Mouse (Mus musculus): ENCODE measurements around the gene Speer1. TPM values are rescaled to one million over a fixed set of nuclear protein-coding genes. Genes with fewer than 3 reads are reported as not detected.

The Speer1 gene
- polyA plus RNA-seq (2012; rRNA removed) = not detected in 2 replicates

DNA sequence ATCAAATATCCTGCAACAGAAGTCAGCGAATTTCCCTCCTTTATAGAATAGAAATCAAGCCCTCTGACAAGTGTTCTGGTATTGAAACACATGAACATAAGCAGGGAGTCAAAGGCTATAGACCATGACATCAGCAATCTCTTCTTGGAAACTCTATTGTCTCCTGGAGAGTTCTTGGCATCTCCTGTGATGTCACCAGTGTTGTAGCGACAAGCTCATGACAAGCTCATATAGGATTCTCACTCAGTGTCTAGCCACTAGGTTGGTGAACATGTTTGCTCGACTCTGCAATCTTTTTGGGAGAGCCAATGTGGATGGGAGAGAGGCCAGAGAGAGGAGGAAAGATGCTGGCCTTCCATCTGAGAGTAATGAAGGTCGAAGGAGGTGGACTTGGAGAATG lies at the start of gene Speer1:
Speer1 (plus strand) TSS at position 301 of the 400 bp plus-strand sequence.

Other genes with a start within 250 kb of the Speer1 start
- gene Gm8879, start 213.9 kb upstream of the Speer1 start, polyA plus RNA-seq (2012; rRNA removed) = not detected in 2 replicates
- not detected in 2 replicates for gene Gm5861, start 158.4 kb upstream of the Speer1 start, polyA plus RNA-seq (2012; rRNA removed)
- gene Gm8890, start 85.5 kb upstream of the Speer1 start, polyA plus RNA-seq (2012; rRNA removed) = not detected in 2 replicates
- not detected in 2 replicates for gene Gm8897, start 74.9 kb downstream of the Speer1 start, polyA plus RNA-seq (2012; rRNA removed)
- gene Gm8906, start 161.2 kb downstream of the Speer1 start, polyA plus RNA-seq (2012; rRNA removed) = not detected in 2 replicates

Measured in central nervous system, embryonic 18 days (tissue).